Mouse (Mus musculus): ENCODE measurements around the gene Txndc16. TPM values are rescaled to one million over a fixed set of nuclear protein-coding genes. Genes with fewer than 3 reads are reported as not detected.
A peak's percentile ranks its signal among the peaks of the same experiment; 100 is the strongest.

Gene Txndc16
- polyA plus RNA-seq, 1 experiment from 2014 or later, result 10.3 TPM

DNA sequence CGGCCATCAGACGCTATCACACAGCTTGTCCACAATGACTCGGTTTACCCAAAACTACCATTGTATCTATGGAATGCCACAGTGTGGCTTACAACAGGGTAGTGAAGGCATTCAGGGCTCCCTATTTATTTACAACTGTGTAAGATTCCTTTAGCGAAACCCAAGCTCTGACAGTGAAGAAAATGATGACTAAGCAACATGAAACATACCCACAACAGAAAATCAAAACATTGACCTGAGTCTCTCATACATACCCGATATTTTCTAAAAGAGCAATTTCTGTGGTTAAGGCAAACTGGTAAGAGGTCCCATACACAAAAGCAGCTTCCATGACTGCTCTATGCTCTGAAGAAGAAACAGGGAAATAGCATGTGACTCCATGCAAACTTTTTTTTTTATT lies 47.9 kb downstream of the Txndc16 start:
- 96% methylated on average over 5 of the region's 5 CpGs for WGBS
- Histone ChIP-seq H3K4me1 (ENCODE audit: control insufficient read depth, insufficient read depth, low read length) (peaks cover 6% of the 10 kb centered on the region), H3K9me3 (ENCODE audit: control insufficient read depth, low read length) (no peaks in the 10 kb centered on the region), H3K27me3 (replicated peaks; ENCODE audit: control insufficient read depth, insufficient read depth, low read length) (no peaks in the 10 kb centered on the region), H3K9ac (ENCODE audit: low read depth, low read length) (no peak overlapping the region), H3K27ac (ENCODE audit: low read length) (no peak overlapping the region), H3K4me2 (ENCODE audit: low read depth, low read length) (no peak overlapping the region), H3K4me3 (ENCODE audit: low read length) (no peak overlapping the region), H3K36me3 (ENCODE audit: control insufficient read depth, insufficient read depth, low read length) (no peaks in the 10 kb centered on the region)
- no peak for ATAC-seq

- H3K4me1 ChIP-seq (ENCODE audit: control insufficient read depth, insufficient read depth, low read length), result no peaks in the 10 kb centered on the region
Measured at GRCm38 (mm10) chr14:45167366-45167765, 52.8 kb downstream of the Txndc16 start.

DNA sequence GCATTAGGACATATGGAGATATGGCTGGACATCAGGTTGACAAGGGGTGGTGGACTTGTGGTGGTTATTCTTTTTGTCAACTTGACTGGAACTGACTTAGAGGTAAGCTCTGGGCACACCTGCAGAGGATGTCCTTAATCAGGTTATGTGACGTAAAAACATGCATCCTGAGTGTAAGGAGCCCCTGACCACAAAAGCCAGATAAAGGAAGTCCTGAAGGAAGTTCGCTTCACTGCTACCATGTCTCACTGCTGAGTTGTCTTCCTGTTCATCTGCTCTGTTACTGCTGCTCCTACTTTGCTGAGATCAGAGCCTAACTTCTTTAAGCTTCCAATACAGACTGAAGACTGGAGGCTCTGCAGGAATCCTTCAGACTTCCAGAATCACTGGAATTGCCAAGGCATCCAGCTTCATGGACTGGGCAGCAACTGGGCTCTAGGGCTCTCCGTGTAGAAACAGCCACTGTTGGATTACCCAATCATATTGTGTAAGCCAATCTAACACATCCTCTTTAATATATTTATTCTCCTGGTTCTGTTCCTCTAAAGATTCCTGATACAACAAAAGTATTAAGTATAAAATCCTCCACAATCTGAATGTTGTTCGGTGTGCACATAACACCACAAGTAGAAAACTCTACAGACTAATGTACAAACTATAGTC lies 64.5 kb downstream of the Txndc16 start:
- 83% methylated on average over 4 of the region's 4 CpGs for WGBS
- no peak overlapping the region for H3K27ac ChIP-seq (ENCODE audit: low read length)
- H3K36me3 ChIP-seq (ENCODE audit: control insufficient read depth, insufficient read depth, low read length), result no peaks in the 10 kb centered on the region
- no peak overlapping the region for H3K9ac ChIP-seq (ENCODE audit: low read depth, low read length)
- no peak overlapping the region for H3K4me3 ChIP-seq (ENCODE audit: low read length)
- no peaks in the 10 kb centered on the region for H3K4me1 ChIP-seq (ENCODE audit: control insufficient read depth, insufficient read depth, low read length)
- H3K4me2 ChIP-seq (ENCODE audit: low read depth, low read length), result no peak overlapping the region
- H3K9me3 ChIP-seq (ENCODE audit: control insufficient read depth, low read length), result no peaks in the 10 kb centered on the region
- no peak for ATAC-seq
- H3K27me3 ChIP-seq (replicated peaks; ENCODE audit: control insufficient read depth, insufficient read depth, low read length), result no peaks in the 10 kb centered on the region

More at GRCm38 (mm10) chr14:45167366-45167765, 52.8 kb downstream of the Txndc16 start:
- Histone ChIP-seq H3K27ac (ENCODE audit: low read length) (no peak overlapping the region), H3K27me3 (replicated peaks; ENCODE audit: control insufficient read depth, insufficient read depth, low read length) (no peaks in the 10 kb centered on the region), H3K36me3 (ENCODE audit: control insufficient read depth, insufficient read depth, low read length) (0 out of 2 replicates have a peak, but pooled peaks cover 2% of the 10 kb centered on the region), H3K4me2 (ENCODE audit: low read depth, low read length) (no peak overlapping the region), H3K4me3 (ENCODE audit: low read length) (no peak overlapping the region), H3K9ac (ENCODE audit: low read depth, low read length) (no peak overlapping the region), H3K9me3 (ENCODE audit: control insufficient read depth, low read length) (no peaks in the 10 kb centered on the region)
- no peak for ATAC-seq
- WGBS, result 85% methylated on average over 8 of the region's 8 CpGs

DNA sequence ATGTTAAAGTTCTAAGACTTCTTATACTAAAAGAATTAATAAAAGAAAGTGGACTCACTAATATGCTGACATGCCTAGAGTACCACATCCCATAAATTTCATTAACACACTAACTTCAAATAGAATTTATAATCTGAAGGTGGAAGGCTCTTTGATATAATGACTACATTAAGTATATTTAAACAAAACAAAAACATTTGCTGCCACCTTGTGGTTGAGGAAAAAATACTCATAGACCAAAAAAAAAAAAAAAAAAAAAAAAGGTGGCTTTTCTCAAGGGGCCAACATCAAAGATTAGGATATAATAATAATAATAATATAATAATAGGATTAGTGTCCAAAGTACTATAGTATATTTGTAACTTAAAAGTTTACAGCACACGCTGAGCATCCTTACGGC lies 66.9 kb downstream of the Txndc16 start:
- ATAC-seq, result no peak
- H3K4me1 ChIP-seq (ENCODE audit: control insufficient read depth, insufficient read depth, low read length), result no peaks in the 10 kb centered on the region
- no peaks in the 10 kb centered on the region for H3K27me3 ChIP-seq (replicated peaks; ENCODE audit: control insufficient read depth, insufficient read depth, low read length)
- H3K9ac ChIP-seq (ENCODE audit: low read depth, low read length), result no peak overlapping the region
- WGBS, result 83% methylated on average over 2 of the region's 2 CpGs
- no peak overlapping the region for H3K4me2 ChIP-seq (ENCODE audit: low read depth, low read length)
- H3K4me3 ChIP-seq (ENCODE audit: low read length), result no peak overlapping the region
- no peak overlapping the region for H3K27ac ChIP-seq (ENCODE audit: low read length)
- H3K9me3 ChIP-seq (ENCODE audit: control insufficient read depth, low read length), result no peaks in the 10 kb centered on the region
- H3K36me3 ChIP-seq (ENCODE audit: control insufficient read depth, insufficient read depth, low read length), result no peaks in the 10 kb centered on the region

GRCm38 (mm10) chr14:45142511-45142910 lies 77.6 kb downstream of the Txndc16 start:
- peak; percentile 52; the same call in 1 of the 2 replicates for ATAC-seq
- WGBS, result 50% methylated on average over 4 of the region's 4 CpGs
- Histone ChIP-seq H3K4me1 (ENCODE audit: control insufficient read depth, insufficient read depth, low read length) (no peaks in the 10 kb centered on the region), H3K27me3 (replicated peaks; ENCODE audit: control insufficient read depth, insufficient read depth, low read length) (no peaks in the 10 kb centered on the region), H3K9me3 (ENCODE audit: control insufficient read depth, low read length) (no peaks in the 10 kb centered on the region), H3K4me3 (ENCODE audit: low read length) (no peak overlapping the region), H3K27ac (ENCODE audit: low read length) (no peak overlapping the region), H3K9ac (ENCODE audit: low read depth, low read length) (no peak overlapping the region), H3K4me2 (ENCODE audit: low read depth, low read length) (no peak overlapping the region), H3K36me3 (ENCODE audit: control insufficient read depth, insufficient read depth, low read length) (no peaks in the 10 kb centered on the region)

DNA sequence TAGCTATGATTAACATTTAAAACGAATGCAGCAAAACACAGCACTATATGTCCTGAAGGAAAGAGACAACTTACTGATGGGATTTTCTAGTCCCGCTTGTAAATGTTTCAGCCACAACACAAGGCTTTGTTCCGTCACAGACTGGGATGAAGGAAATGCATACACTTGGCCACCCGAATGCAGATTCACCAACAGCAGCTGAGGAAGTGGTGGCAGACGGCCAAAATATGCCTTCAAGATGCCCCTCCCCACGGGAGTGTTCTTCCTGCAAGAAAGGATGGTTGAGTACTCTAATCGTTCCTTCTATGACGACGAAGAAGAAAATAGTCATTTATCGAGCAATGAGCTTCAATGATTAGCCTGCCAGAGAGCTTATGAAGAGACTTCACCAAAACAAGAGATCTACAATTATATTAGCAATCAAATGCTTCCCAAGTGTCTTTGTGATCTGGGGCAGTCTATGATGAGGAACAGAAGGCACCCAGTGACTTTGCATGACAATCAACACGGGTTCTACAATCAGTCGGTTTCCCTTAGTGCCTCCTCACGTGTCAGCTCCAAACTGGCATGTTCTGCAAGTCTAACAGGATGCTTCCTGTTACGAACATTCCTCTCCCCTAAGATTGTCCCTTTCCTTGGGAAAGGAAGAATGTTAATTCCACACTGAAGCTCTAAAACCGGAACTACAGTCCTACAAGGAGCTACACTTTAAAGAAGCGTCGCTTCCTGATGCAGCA lies 79.6 kb downstream of the Txndc16 start:
- Histone ChIP-seq H3K27ac (ENCODE audit: low read length) (no peak overlapping the region), H3K9me3 (ENCODE audit: control insufficient read depth, low read length) (no peaks in the 10 kb centered on the region), H3K36me3 (ENCODE audit: control insufficient read depth, insufficient read depth, low read length) (no peaks in the 10 kb centered on the region), H3K4me1 (ENCODE audit: control insufficient read depth, insufficient read depth, low read length) (0 out of 2 replicates have a peak, but pooled peaks cover 2% of the 10 kb centered on the region), H3K27me3 (replicated peaks; ENCODE audit: control insufficient read depth, insufficient read depth, low read length) (no peaks in the 10 kb centered on the region), H3K9ac (ENCODE audit: low read depth, low read length) (no peak overlapping the region), H3K4me2 (ENCODE audit: low read depth, low read length) (no peak overlapping the region), H3K4me3 (ENCODE audit: low read length) (no peak overlapping the region)
- 74% methylated on average over 17 of the region's 17 CpGs for WGBS
- no peak for ATAC-seq

- Histone ChIP-seq H3K27ac (ENCODE audit: low read length) (no peak overlapping the region; the same call in 1 of the 2 replicates), H3K4me2 (ENCODE audit: low read depth, low read length) (no peak overlapping the region), H3K4me1 (ENCODE audit: control insufficient read depth, insufficient read depth, low read length) (0 out of 2 replicates have a peak, but pooled peaks cover 3% of the 10 kb centered on the region), H3K9ac (ENCODE audit: low read depth, low read length) (no peak overlapping the region), H3K9me3 (ENCODE audit: control insufficient read depth, low read length) (no peaks in the 10 kb centered on the region), H3K36me3 (ENCODE audit: control insufficient read depth, insufficient read depth, low read length) (no peaks in the 10 kb centered on the region), H3K27me3 (replicated peaks; ENCODE audit: control insufficient read depth, insufficient read depth, low read length) (no peaks in the 10 kb centered on the region), H3K4me3 (ENCODE audit: low read length) (no peak overlapping the region)
- no peak for ATAC-seq
- WGBS, result 59% methylated on average over 2 of the region's 2 CpGs
Measured at GRCm38 (mm10) chr14:45135961-45136360, 84.2 kb downstream of the Txndc16 start.

- H3K9me3 ChIP-seq (ENCODE audit: control insufficient read depth, low read length), result no peaks in the 10 kb centered on the region
- H3K9ac ChIP-seq (ENCODE audit: low read depth, low read length), result no peak overlapping the region
- no peak overlapping the region for H3K4me2 ChIP-seq (ENCODE audit: low read depth, low read length)
- no peaks in the 10 kb centered on the region for H3K27me3 ChIP-seq (replicated peaks; ENCODE audit: control insufficient read depth, insufficient read depth, low read length)
- WGBS, result 43% methylated on average over 9 of the region's 9 CpGs
- H3K4me3 ChIP-seq (ENCODE audit: low read length), result no peak overlapping the region
- no peaks in the 10 kb centered on the region for H3K36me3 ChIP-seq (ENCODE audit: control insufficient read depth, insufficient read depth, low read length)
- no peak for ATAC-seq
- 0 out of 2 replicates have a peak, but pooled peaks cover 3% of the 10 kb centered on the region for H3K4me1 ChIP-seq (ENCODE audit: control insufficient read depth, insufficient read depth, low read length)
- H3K27ac ChIP-seq (ENCODE audit: low read length), result no peak overlapping the region; the same call in 1 of the 2 replicates
Measured at GRCm38 (mm10) chr14:45135560-45135959, 84.6 kb downstream of the Txndc16 start.

GRCm38 (mm10) chr14:45118359-45118758 lies 101.8 kb downstream of the Txndc16 start:
- H3K9ac ChIP-seq (ENCODE audit: low read depth, low read length), result no peak overlapping the region
- no peak overlapping the region for H3K4me2 ChIP-seq (ENCODE audit: low read depth, low read length)
- H3K27ac ChIP-seq (ENCODE audit: low read length), result no peak overlapping the region
- 29% methylated on average over 4 of the region's 4 CpGs for WGBS
- no peak for ATAC-seq
- no peaks in the 10 kb centered on the region for H3K36me3 ChIP-seq (ENCODE audit: control insufficient read depth, insufficient read depth, low read length)
- H3K27me3 ChIP-seq (replicated peaks; ENCODE audit: control insufficient read depth, insufficient read depth, low read length), result no peaks in the 10 kb centered on the region
- H3K9me3 ChIP-seq (ENCODE audit: control insufficient read depth, low read length), result no peaks in the 10 kb centered on the region
- H3K4me3 ChIP-seq (ENCODE audit: low read length), result no peak overlapping the region
- peaks cover 3% of the 10 kb centered on the region; the same call in 1 of the 2 replicates for H3K4me1 ChIP-seq (ENCODE audit: control insufficient read depth, insufficient read depth, low read length)

Data from intestine, embryonic 16.5 days (tissue).